Mouse (Mus musculus): Measurements from ENCODE around the gene Mgea5. TPM values are rescaled to one million over a fixed set of nuclear protein-coding genes. Genes with fewer than 3 reads are reported as not detected.
A peak's percentile ranks its signal among the peaks of the same experiment; 100 is the strongest.

Mgea5 gene
- 52.3 and 56.5 TPM in 2 replicates for polyA plus RNA-seq (2014; fragmentation: Nextera tagmentation; extraction: Ambion mirVana)

GRCm38 (mm10) chr19:45783181-45783932 lies at the start of gene Mgea5:
TSS of gene Mgea5 (minus strand) at chr19:45783837.
- H3K27me3 ChIP-seq (replicated peaks; ENCODE audit: control insufficient read depth, insufficient read depth, low read length): no peaks in the 10 kb centered on the region
- peaks cover 27% of the 10 kb centered on the region for H3K36me3 ChIP-seq (ENCODE audit: control insufficient read depth, insufficient read depth, low read length)
- H3K9ac ChIP-seq (ENCODE audit: low read depth, low read length): peak within 1 kb of the TSS; percentile 98
- H3K9me3 ChIP-seq (ENCODE audit: control insufficient read depth, low read length): no peaks in the 10 kb centered on the region
- ATAC-seq (ENCODE audit: low read depth) (peak; percentile 98), DNase-seq (ENCODE audit: low spot score) (peak; percentile 99)
- peak within 1 kb of the TSS; percentile 98 for H3K27ac ChIP-seq (replicated peaks; ENCODE audit: low read depth, low read length)
- peaks cover 18% of the 10 kb centered on the region for H3K4me1 ChIP-seq (ENCODE audit: control insufficient read depth, insufficient read depth, low read length)
- under 1% methylated on average over 29 of the region's 71 CpGs for WGBS
- peak within 1 kb of the TSS; percentile 100 for H3K4me3 ChIP-seq (ENCODE audit: low read depth, low read length)
- H3K4me2 ChIP-seq (ENCODE audit: low read depth, low read length): peak within 1 kb of the TSS; percentile 73

DNA sequence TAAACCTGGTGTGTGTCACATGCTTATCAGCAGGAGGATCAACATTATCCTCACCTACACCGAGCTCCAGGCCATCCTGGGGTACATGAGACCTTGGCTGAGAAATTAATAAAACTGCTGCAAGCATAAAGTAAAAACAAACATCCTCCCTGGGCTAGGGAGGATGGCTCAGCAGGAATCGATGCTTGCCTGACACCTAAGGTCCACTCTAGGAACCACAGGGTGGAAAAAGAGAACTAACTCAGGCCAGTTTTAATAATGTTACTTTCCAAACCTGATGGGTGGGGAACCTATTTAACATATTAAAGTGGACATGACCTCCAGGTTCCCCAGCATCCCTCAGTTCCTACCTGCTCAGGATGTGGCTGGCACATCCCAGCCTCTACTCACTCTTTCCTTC lies 47.0 kb upstream of the Mgea5 start:
- H3K27me3 ChIP-seq (replicated peaks; ENCODE audit: control insufficient read depth, insufficient read depth, low read length): no peaks in the 10 kb centered on the region
- H3K9me3 ChIP-seq (ENCODE audit: control insufficient read depth, low read length): peaks cover 4% of the 10 kb centered on the region; the same call in 1 of the 2 replicates
- no peak overlapping the region for H3K9ac ChIP-seq (ENCODE audit: low read depth, low read length)
- DNase-seq (ENCODE audit: low spot score): no peak
- no peak for ATAC-seq (ENCODE audit: low read depth)
- no peaks in the 10 kb centered on the region for H3K4me1 ChIP-seq (ENCODE audit: control insufficient read depth, insufficient read depth, low read length)
- no peak overlapping the region for H3K4me2 ChIP-seq (ENCODE audit: low read depth, low read length)
- H3K27ac ChIP-seq (replicated peaks; ENCODE audit: low read depth, low read length): no peak overlapping the region
- H3K4me3 ChIP-seq (ENCODE audit: low read depth, low read length): no peak overlapping the region
- H3K36me3 ChIP-seq (ENCODE audit: control insufficient read depth, insufficient read depth, low read length): no peaks in the 10 kb centered on the region
- 57% methylated on average over 2 of the region's 2 CpGs for WGBS

- 96% methylated on average over 3 of the region's 3 CpGs for WGBS
- Histone ChIP-seq H3K4me2 (ENCODE audit: low read depth, low read length) (no peak overlapping the region), H3K9me3 (ENCODE audit: control insufficient read depth, low read length) (peaks cover 4% of the 10 kb centered on the region; the same call in 1 of the 2 replicates), H3K27me3 (replicated peaks; ENCODE audit: control insufficient read depth, insufficient read depth, low read length) (no peaks in the 10 kb centered on the region), H3K36me3 (ENCODE audit: control insufficient read depth, insufficient read depth, low read length) (no peaks in the 10 kb centered on the region), H3K27ac (replicated peaks; ENCODE audit: low read depth, low read length) (no peak overlapping the region), H3K9ac (ENCODE audit: low read depth, low read length) (no peak overlapping the region), H3K4me1 (ENCODE audit: control insufficient read depth, insufficient read depth, low read length) (no peaks in the 10 kb centered on the region), H3K4me3 (ENCODE audit: low read depth, low read length) (no peak overlapping the region)
- ATAC-seq (ENCODE audit: low read depth) (no peak), DNase-seq (ENCODE audit: low spot score) (no peak)
These were observed 44.1 kb upstream of the Mgea5 start for GRCm38 (mm10) chr19:45827736-45828135.

- no peak for ATAC-seq (ENCODE audit: low read depth)
These were observed 43.5 kb upstream of the Mgea5 start for GRCm38 (mm10) chr19:45827125-45827524.

DNA sequence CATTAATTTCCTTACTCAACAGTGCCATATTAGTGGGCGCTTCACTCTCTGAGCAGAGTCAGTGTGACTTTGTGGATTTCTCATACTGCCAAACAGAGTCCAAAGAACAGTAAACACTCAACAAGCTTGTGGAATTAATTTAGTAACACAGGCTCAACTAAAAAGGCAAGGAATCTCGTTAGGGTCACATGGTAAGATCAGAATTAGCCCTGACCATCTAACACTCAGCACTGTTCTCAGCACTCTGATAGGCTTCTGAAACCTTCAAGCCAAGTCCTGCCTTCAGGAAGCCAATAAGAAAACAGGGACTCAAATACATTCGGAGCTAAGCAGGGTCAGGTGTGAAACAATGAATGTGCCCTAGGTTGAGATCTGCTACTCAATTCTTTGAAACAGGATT lies 42.5 kb upstream of the Mgea5 start:
- no peak for ATAC-seq (ENCODE audit: low read depth)
- DNase-seq (ENCODE audit: low spot score): no peak
- no peaks in the 10 kb centered on the region for H3K27me3 ChIP-seq (replicated peaks; ENCODE audit: control insufficient read depth, insufficient read depth, low read length)
- H3K4me2 ChIP-seq (ENCODE audit: low read depth, low read length): no peak overlapping the region
- WGBS: 77% methylated on average over 3 of the region's 3 CpGs
- H3K27ac ChIP-seq (replicated peaks; ENCODE audit: low read depth, low read length): no peak overlapping the region
- no peak overlapping the region for H3K9ac ChIP-seq (ENCODE audit: low read depth, low read length)
- no peaks in the 10 kb centered on the region for H3K4me1 ChIP-seq (ENCODE audit: control insufficient read depth, insufficient read depth, low read length)
- no peaks in the 10 kb centered on the region for H3K36me3 ChIP-seq (ENCODE audit: control insufficient read depth, insufficient read depth, low read length)
- peaks cover 4% of the 10 kb centered on the region; the same call in 1 of the 2 replicates for H3K9me3 ChIP-seq (ENCODE audit: control insufficient read depth, low read length)
- no peak overlapping the region for H3K4me3 ChIP-seq (ENCODE audit: low read depth, low read length)

More at GRCm38 (mm10) chr19:45827125-45827524, 43.5 kb upstream of the Mgea5 start:
- Histone ChIP-seq H3K4me2 (ENCODE audit: low read depth, low read length) (no peak overlapping the region), H3K4me3 (ENCODE audit: low read depth, low read length) (no peak overlapping the region), H3K27me3 (replicated peaks; ENCODE audit: control insufficient read depth, insufficient read depth, low read length) (no peaks in the 10 kb centered on the region), H3K27ac (replicated peaks; ENCODE audit: low read depth, low read length) (no peak overlapping the region), H3K9ac (ENCODE audit: low read depth, low read length) (no peak overlapping the region), H3K36me3 (ENCODE audit: control insufficient read depth, insufficient read depth, low read length) (no peaks in the 10 kb centered on the region), H3K9me3 (ENCODE audit: control insufficient read depth, low read length) (peaks cover 4% of the 10 kb centered on the region; the same call in 1 of the 2 replicates), H3K4me1 (ENCODE audit: control insufficient read depth, insufficient read depth, low read length) (no peaks in the 10 kb centered on the region)
- WGBS: 70% methylated on average over 5 of the region's 5 CpGs
- no peak for DNase-seq (ENCODE audit: low spot score)

GRCm38 (mm10) chr19:45821832-45822231 lies 38.2 kb upstream of the Mgea5 start:
- Histone ChIP-seq H3K4me2 (ENCODE audit: low read depth, low read length) (no peak overlapping the region), H3K36me3 (ENCODE audit: control insufficient read depth, insufficient read depth, low read length) (no peaks in the 10 kb centered on the region; the same call in 1 of the 2 replicates), H3K4me1 (ENCODE audit: control insufficient read depth, insufficient read depth, low read length) (no peaks in the 10 kb centered on the region; the same call in 1 of the 2 replicates), H3K4me3 (ENCODE audit: low read depth, low read length) (no peak overlapping the region), H3K9me3 (ENCODE audit: control insufficient read depth, low read length) (no peaks in the 10 kb centered on the region), H3K27ac (replicated peaks; ENCODE audit: low read depth, low read length) (no peak overlapping the region), H3K27me3 (replicated peaks; ENCODE audit: control insufficient read depth, insufficient read depth, low read length) (no peaks in the 10 kb centered on the region), H3K9ac (ENCODE audit: low read depth, low read length) (no peak overlapping the region)
- DNase-seq (ENCODE audit: low spot score) (no peak), ATAC-seq (ENCODE audit: low read depth) (no peak)
- WGBS: 67% methylated on average over 5 of the region's 5 CpGs

DNA sequence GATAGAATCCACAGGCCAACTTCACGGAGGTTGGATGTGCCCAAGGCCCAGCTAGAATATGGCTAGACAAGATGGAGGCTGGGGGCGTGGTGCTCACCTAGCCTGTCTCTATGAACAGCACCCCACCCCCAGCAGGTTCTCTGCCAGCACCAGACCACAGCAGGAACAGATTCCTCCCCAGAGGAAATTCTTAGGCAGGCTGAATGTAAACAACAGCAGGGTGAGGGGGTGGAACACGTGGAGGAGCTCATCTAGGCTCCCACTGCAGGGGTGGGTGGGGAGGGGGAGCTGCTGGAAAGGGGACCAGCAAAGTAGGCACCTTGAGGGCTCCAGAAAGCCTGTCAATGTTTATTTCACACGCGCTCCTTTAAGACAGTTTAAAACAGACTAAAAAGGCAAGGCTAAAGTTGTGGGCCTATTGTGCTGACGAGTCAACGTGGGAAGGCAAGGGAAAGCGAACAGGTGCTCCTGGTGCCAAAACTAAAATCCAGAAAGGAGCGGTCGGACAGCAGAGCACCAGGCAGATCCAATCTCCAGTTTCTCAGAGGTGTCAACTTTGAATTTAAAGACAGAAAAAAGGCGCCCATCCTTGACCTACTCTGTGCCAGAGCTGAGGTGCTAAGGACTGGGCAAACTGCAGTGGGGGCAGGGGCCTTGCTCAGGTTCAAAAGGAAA lies 34.3 kb upstream of the Mgea5 start:
- H3K27ac ChIP-seq (replicated peaks; ENCODE audit: low read depth, low read length): no peak overlapping the region
- H3K4me3 ChIP-seq (ENCODE audit: low read depth, low read length): no peak overlapping the region
- no peak overlapping the region for H3K4me2 ChIP-seq (ENCODE audit: low read depth, low read length)
- no peaks in the 10 kb centered on the region; the same call in 1 of the 2 replicates for H3K36me3 ChIP-seq (ENCODE audit: control insufficient read depth, insufficient read depth, low read length)
- DNase-seq (ENCODE audit: low spot score) (peak; percentile 59), ATAC-seq (ENCODE audit: low read depth) (no peak)
- no peaks in the 10 kb centered on the region for H3K9me3 ChIP-seq (ENCODE audit: control insufficient read depth, low read length)
- H3K4me1 ChIP-seq (ENCODE audit: control insufficient read depth, insufficient read depth, low read length): peaks cover 12% of the 10 kb centered on the region
- peaks cover 4% of the 10 kb centered on the region; the same call in 1 of the 2 replicates for H3K27me3 ChIP-seq (replicated peaks; ENCODE audit: control insufficient read depth, insufficient read depth, low read length)
- WGBS: 58% methylated on average over 11 of the region's 11 CpGs
- H3K9ac ChIP-seq (ENCODE audit: low read depth, low read length): no peak overlapping the region

DNA sequence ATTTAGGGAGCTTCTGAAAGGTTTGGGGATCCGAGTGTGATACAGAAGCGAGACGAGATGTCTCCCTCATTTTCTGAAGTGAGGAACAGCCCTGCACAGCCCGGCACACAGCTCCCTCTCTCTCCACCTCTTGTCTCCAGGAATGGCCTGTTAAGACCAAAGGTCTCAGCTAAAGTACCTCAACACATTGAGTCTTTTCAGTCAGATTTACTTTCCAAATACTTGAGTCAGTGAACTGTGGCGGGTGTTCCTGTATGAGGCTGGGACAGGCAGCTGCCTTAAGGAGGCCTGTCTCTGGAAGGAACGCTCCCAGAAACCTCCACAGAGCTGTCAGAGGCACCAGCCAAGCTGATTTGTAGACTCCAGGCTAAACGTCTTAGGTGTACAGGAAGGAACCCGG lies 33.1 kb upstream of the Mgea5 start:
- ATAC-seq (ENCODE audit: low read depth) (no peak), DNase-seq (ENCODE audit: low spot score) (no peak)
- H3K27ac ChIP-seq (replicated peaks; ENCODE audit: low read depth, low read length): no peak overlapping the region
- H3K9me3 ChIP-seq (ENCODE audit: control insufficient read depth, low read length): no peaks in the 10 kb centered on the region
- 20% methylated on average over 8 of the region's 8 CpGs for WGBS
- no peak overlapping the region for H3K4me3 ChIP-seq (ENCODE audit: low read depth, low read length)
- peak overlapping the region; percentile 76 for H3K4me2 ChIP-seq (ENCODE audit: low read depth, low read length)
- peaks cover 12% of the 10 kb centered on the region for H3K4me1 ChIP-seq (ENCODE audit: control insufficient read depth, insufficient read depth, low read length)
- no peak overlapping the region for H3K9ac ChIP-seq (ENCODE audit: low read depth, low read length)
- no peaks in the 10 kb centered on the region; the same call in 1 of the 2 replicates for H3K36me3 ChIP-seq (ENCODE audit: control insufficient read depth, insufficient read depth, low read length)
- H3K27me3 ChIP-seq (replicated peaks; ENCODE audit: control insufficient read depth, insufficient read depth, low read length): peaks cover 9% of the 10 kb centered on the region; the same call in 1 of the 2 replicates

All from embryonic facial prominence, embryonic 14.5 days (tissue).